Mouse (Mus musculus) MEL (cell line): ENCODE results near the gene Tyms.

Experiments used
- CTCF ChIP-seq, 3 experiments: IDR thresholded peaks in 2 of 3; conservative IDR thresholded peaks in 1 of 3; 2 replicates each; pipeline ENCODE4 v1.5.1; 2011 to 2012; ENCODE audit warnings: low read length in 3 of 3, low read depth in 2 of 3, mild to moderate bottlenecking in 2 of 3, improper control_type of control experiment in 1 of 3, inconsistent platforms in 1 of 3, mixed read lengths in 1 of 3, moderate library complexity in 1 of 3; ENCODE audit not compliant: control insufficient read depth in 1 of 3, insufficient read depth in 1 of 3, poor library complexity in 1 of 3, severe bottlenecking in 1 of 3
- EP300 ChIP-seq, 2 experiments: IDR thresholded peaks; 2 replicates each; pipeline ENCODE4 v1.6.1; 2011; ENCODE audit warnings: improper control_type of control experiment in 2 of 2, low read length in 2 of 2, low read depth in 1 of 2, mild to moderate bottlenecking in 1 of 2
- GATA1 ChIP-seq: IDR thresholded peaks from 2 replicates; pipeline ENCODE4 v1.6.1; 2011; ENCODE audit warnings: low read depth, low read length, improper control_type of control experiment
- POLR2A ChIP-seq, 2 experiments: IDR thresholded peaks; 2 replicates each; pipeline ENCODE4 v1.6.1; 2011 to 2012; ENCODE audit warnings: low read length in 2 of 2, mild to moderate bottlenecking in 2 of 2, control low read depth in 1 of 2, improper control_type of control experiment in 1 of 2, low read depth in 1 of 2, moderate library complexity in 1 of 2; ENCODE audit not compliant: control insufficient read depth in 1 of 2, insufficient read depth in 1 of 2, poor library complexity in 1 of 2
- POLR2AphosphoS5 ChIP-seq: IDR thresholded peaks from 2 replicates; pipeline ENCODE4 v1.6.1; 2012; ENCODE audit warnings: low read depth, borderline replicate concordance, mild to moderate bottlenecking, inconsistent platforms, low read length, moderate library complexity, mixed read lengths
- TAL1 ChIP-seq: IDR thresholded peaks from 2 replicates; pipeline ENCODE4 v1.6.1; 2012; ENCODE audit warnings: mild to moderate bottlenecking, inconsistent platforms, low read length, moderate library complexity, mixed read lengths

DNA sequence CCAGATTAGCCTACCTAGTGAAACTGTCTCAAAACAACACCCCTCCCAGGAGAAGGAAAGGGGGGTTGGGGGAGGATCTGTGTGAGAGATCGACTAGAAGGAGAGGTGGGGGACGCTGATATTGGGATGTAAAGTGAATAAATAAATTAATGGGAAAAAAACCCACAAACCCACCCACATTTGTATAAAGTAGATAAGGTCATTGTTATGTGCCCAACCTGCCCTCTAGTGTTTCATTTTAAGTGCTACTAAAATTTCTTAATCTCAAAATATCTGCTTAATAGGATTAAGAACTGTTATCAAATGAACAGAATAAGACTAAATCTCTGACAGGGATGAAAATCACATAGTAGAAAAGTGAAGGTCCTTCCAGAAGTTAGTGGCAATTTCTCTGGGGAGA, 21.0 kb upstream of the Tyms start:
- TF ChIP-seq GATA1 (peak; percentile 27; the same call in 1 of the 2 replicates), POLR2A (IDR thresholded peaks at IDR 0.05; ENCODE audit: control insufficient read depth in 1 of 2, insufficient read depth in 1 of 2, low read depth in 1 of 2, low read length in 2 of 2, poor library complexity in 1 of 2) (no peak), POLR2AphosphoS5 (no peak), EP300 (IDR thresholded peaks at IDR 0.05; ENCODE audit: low read depth in 1 of 2, low read length in 2 of 2) (no peak), TAL1 (no peak), CTCF (IDR thresholded peaks at IDR 0.05 in 2 of 3, conservative IDR thresholded peaks at IDR 0.05 in 1 of 3; ENCODE audit: control insufficient read depth in 1 of 3, insufficient read depth in 1 of 3, low read depth in 2 of 3, low read length in 3 of 3, poor library complexity in 1 of 3, severe bottlenecking in 1 of 3) (peak in 1 of 3 experiments; percentile 57; a peak in 2 of 6 replicates)
